Mouse (Mus musculus): Measurements from ENCODE around the gene Zmat5. TPM values are rescaled to one million over a fixed set of nuclear protein-coding genes. Genes with fewer than 3 reads are reported as not detected.

The Zmat5 gene
- polyA plus RNA-seq, 1 experiment from 2014 or later: 65.3 TPM

- Histone ChIP-seq H3K9me3 (no peaks in the 10 kb centered on the region), H3K9ac (no peak overlapping the region), H3K4me3 (no peak overlapping the region), H3K27me3 (peaks cover 21% of the 10 kb centered on the region), H3K4me2 (replicated peaks) (no peak overlapping the region), H3K36me3 (peaks cover 3% of the 10 kb centered on the region; the same call in 1 of the 2 replicates), H3K27ac (no peak overlapping the region), H3K4me1 (no peaks in the 10 kb centered on the region)
- no peak for ATAC-seq (ENCODE audit: insufficient number of reproducible peaks, insufficient read depth, low FRiP score, low TSS enrichment)
- WGBS: 18% methylated on average over 6 of the region's 6 CpGs
Measured at GRCm38 (mm10) chr11:4761991-4762390, 57.5 kb downstream of the Zmat5 start.

- no peak overlapping the region for H3K9ac ChIP-seq
- no peak overlapping the region for H3K27ac ChIP-seq
- no peak overlapping the region for H3K4me3 ChIP-seq
- H3K36me3 ChIP-seq: peaks cover 8% of the 10 kb centered on the region; the same call in 1 of the 2 replicates
- WGBS: 8% methylated on average over 2 of the region's 2 CpGs
- H3K4me1 ChIP-seq: no peaks in the 10 kb centered on the region
- H3K27me3 ChIP-seq: peaks cover 21% of the 10 kb centered on the region
- H3K4me2 ChIP-seq (replicated peaks): no peak overlapping the region
- no peaks in the 10 kb centered on the region for H3K9me3 ChIP-seq
- ATAC-seq (ENCODE audit: insufficient number of reproducible peaks, insufficient read depth, low FRiP score, low TSS enrichment): no peak
Measured at GRCm38 (mm10) chr11:4762511-4762910, 58.0 kb downstream of the Zmat5 start.

DNA sequence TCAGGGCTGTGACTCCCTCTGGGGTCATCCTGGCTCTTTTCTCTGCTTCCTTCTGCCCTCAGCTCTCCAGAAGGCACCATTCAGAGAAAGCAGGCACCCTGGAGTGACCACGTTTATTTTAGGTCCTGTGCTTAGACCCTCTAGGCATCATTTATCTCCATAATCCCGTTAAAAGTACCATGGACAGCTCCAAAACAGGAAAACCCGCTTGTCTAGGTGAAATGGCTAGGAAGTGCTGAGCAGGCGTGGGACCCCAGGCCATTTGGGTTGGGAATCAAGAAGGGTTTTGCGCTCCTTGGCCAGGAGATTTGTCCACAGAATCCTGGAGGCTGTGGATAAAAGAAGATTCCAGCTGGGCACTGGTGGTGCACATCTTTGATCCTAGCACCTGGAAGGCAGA lies 59.2 kb downstream of the Zmat5 start:
- no peak overlapping the region for H3K4me2 ChIP-seq (replicated peaks)
- H3K9me3 ChIP-seq: no peaks in the 10 kb centered on the region
- WGBS: 15% methylated on average over 5 of the region's 5 CpGs
- H3K27me3 ChIP-seq: peaks cover 21% of the 10 kb centered on the region
- no peak overlapping the region for H3K27ac ChIP-seq
- H3K36me3 ChIP-seq: peaks cover 14% of the 10 kb centered on the region
- ATAC-seq (ENCODE audit: insufficient number of reproducible peaks, insufficient read depth, low FRiP score, low TSS enrichment): no peak
- no peak overlapping the region for H3K9ac ChIP-seq
- H3K4me1 ChIP-seq: no peaks in the 10 kb centered on the region
- H3K4me3 ChIP-seq: no peak overlapping the region

GRCm38 (mm10) chr11:4764476-4764875 lies 60.0 kb downstream of the Zmat5 start:
- H3K4me1 ChIP-seq: no peaks in the 10 kb centered on the region
- peaks cover 21% of the 10 kb centered on the region for H3K36me3 ChIP-seq
- H3K27ac ChIP-seq: no peak overlapping the region
- 67% methylated on average over 5 of the region's 5 CpGs for WGBS
- no peak for ATAC-seq (ENCODE audit: insufficient number of reproducible peaks, insufficient read depth, low FRiP score, low TSS enrichment)
- H3K9me3 ChIP-seq: no peaks in the 10 kb centered on the region
- H3K4me2 ChIP-seq (replicated peaks): no peak overlapping the region
- peaks cover 21% of the 10 kb centered on the region for H3K27me3 ChIP-seq
- no peak overlapping the region for H3K4me3 ChIP-seq
- H3K9ac ChIP-seq: no peak overlapping the region

DNA sequence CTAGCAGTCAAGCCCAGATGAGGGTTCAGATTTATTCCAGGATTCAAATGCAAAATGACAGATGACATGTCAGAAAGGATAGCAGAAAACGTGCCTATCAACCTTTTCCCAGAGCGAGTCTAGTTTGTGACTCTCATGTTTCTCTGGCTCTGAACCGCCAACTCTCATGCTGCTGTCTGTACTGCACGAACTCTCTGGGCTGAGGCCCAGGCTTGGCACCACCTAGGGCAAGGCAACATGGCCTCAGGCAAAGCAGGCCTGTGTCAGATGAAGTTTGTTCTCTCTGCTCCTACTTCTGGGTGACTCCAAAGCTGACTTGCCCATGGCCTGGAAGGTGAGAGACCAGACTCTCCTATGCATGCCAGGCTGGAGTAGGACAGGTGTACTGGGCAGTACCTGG lies 63.9 kb downstream of the Zmat5 start:
- peaks cover 38% of the 10 kb centered on the region for H3K36me3 ChIP-seq
- H3K27ac ChIP-seq: no peak overlapping the region
- no peaks in the 10 kb centered on the region for H3K27me3 ChIP-seq
- ATAC-seq (ENCODE audit: insufficient number of reproducible peaks, insufficient read depth, low FRiP score, low TSS enrichment): no peak
- whole genome bisulfite sequencing: 81% methylated on average over 4 of the region's 4 CpGs
- H3K4me2 ChIP-seq (replicated peaks): no peak overlapping the region
- no peak overlapping the region for H3K9ac ChIP-seq
- H3K4me1 ChIP-seq: no peaks in the 10 kb centered on the region
- no peaks in the 10 kb centered on the region for H3K9me3 ChIP-seq
- H3K4me3 ChIP-seq: no peak overlapping the region

GRCm38 (mm10) chr11:4769293-4769692 lies 64.8 kb downstream of the Zmat5 start:
- H3K4me1 ChIP-seq: no peaks in the 10 kb centered on the region
- H3K9ac ChIP-seq: no peak overlapping the region
- H3K9me3 ChIP-seq: no peaks in the 10 kb centered on the region
- no peak overlapping the region for H3K4me3 ChIP-seq
- H3K4me2 ChIP-seq (replicated peaks): no peak overlapping the region
- no peak for ATAC-seq (ENCODE audit: insufficient number of reproducible peaks, insufficient read depth, low FRiP score, low TSS enrichment)
- no peak overlapping the region for H3K27ac ChIP-seq
- WGBS: 68% methylated on average over 7 of the region's 7 CpGs
- H3K36me3 ChIP-seq: peaks cover 38% of the 10 kb centered on the region
- H3K27me3 ChIP-seq: no peaks in the 10 kb centered on the region

- H3K9me3 ChIP-seq: no peaks in the 10 kb centered on the region
- no peak overlapping the region for H3K9ac ChIP-seq
- H3K27ac ChIP-seq: no peak overlapping the region
- no peaks in the 10 kb centered on the region for H3K27me3 ChIP-seq
- ATAC-seq (ENCODE audit: insufficient number of reproducible peaks, insufficient read depth, low FRiP score, low TSS enrichment): no peak
- H3K4me1 ChIP-seq: no peaks in the 10 kb centered on the region
- no peak overlapping the region for H3K4me2 ChIP-seq (replicated peaks)
- no peak overlapping the region for H3K4me3 ChIP-seq
- peaks cover 38% of the 10 kb centered on the region for H3K36me3 ChIP-seq
- 93% methylated on average over 6 of the region's 6 CpGs for WGBS
Measured at GRCm38 (mm10) chr11:4769881-4770280, 65.4 kb downstream of the Zmat5 start.

DNA sequence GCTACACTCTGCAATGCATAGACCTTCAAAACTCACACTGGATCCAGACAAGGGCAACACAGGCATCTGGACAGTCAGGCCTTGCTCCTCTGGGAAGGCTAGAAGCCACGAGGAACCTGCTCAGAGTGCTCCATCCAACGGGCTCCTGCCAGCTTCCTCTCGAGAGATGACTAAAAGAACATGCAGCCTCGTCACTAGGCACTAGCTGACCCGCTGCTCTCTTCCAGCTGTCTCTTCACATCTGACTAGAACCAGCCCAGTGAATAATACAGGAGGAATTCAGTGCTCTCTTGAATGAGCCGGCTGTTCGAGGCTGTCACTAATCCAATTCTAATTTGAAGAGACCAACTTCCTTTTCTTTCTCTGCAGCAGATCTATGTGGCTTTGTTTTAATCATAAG lies 67.3 kb downstream of the Zmat5 start:
- Histone ChIP-seq H3K9me3 (no peaks in the 10 kb centered on the region), H3K4me1 (no peaks in the 10 kb centered on the region), H3K27me3 (no peaks in the 10 kb centered on the region), H3K27ac (no peak overlapping the region), H3K9ac (no peak overlapping the region), H3K4me2 (replicated peaks) (no peak overlapping the region), H3K4me3 (no peak overlapping the region), H3K36me3 (peaks cover 41% of the 10 kb centered on the region)
- ATAC-seq (ENCODE audit: insufficient number of reproducible peaks, insufficient read depth, low FRiP score, low TSS enrichment): no peak
- WGBS: 63% methylated on average over 7 of the region's 7 CpGs

- H3K9ac ChIP-seq: no peak overlapping the region
- H3K27ac ChIP-seq: no peak overlapping the region
- WGBS: 26% methylated on average over 3 of the region's 3 CpGs
- no peak overlapping the region for H3K4me2 ChIP-seq (replicated peaks)
- H3K4me1 ChIP-seq: no peaks in the 10 kb centered on the region
- no peaks in the 10 kb centered on the region for H3K9me3 ChIP-seq
- no peaks in the 10 kb centered on the region for H3K27me3 ChIP-seq
- no peak overlapping the region for H3K4me3 ChIP-seq
- H3K36me3 ChIP-seq: peaks cover 40% of the 10 kb centered on the region
- no peak for ATAC-seq (ENCODE audit: insufficient number of reproducible peaks, insufficient read depth, low FRiP score, low TSS enrichment)
Measured at GRCm38 (mm10) chr11:4772925-4773324, 68.4 kb downstream of the Zmat5 start.

- no peak overlapping the region for H3K4me3 ChIP-seq
- no peaks in the 10 kb centered on the region for H3K4me1 ChIP-seq
- H3K27ac ChIP-seq: no peak overlapping the region
- WGBS: 76% methylated on average over 3 of the region's 3 CpGs
- H3K4me2 ChIP-seq (replicated peaks): no peak overlapping the region
- ATAC-seq (ENCODE audit: insufficient number of reproducible peaks, insufficient read depth, low FRiP score, low TSS enrichment): no peak
- no peak overlapping the region for H3K9ac ChIP-seq
- no peaks in the 10 kb centered on the region for H3K9me3 ChIP-seq
- no peaks in the 10 kb centered on the region for H3K27me3 ChIP-seq
- H3K36me3 ChIP-seq: peaks cover 80% of the 10 kb centered on the region
Measured at GRCm38 (mm10) chr11:4780927-4781326, 76.4 kb downstream of the Zmat5 start.

DNA sequence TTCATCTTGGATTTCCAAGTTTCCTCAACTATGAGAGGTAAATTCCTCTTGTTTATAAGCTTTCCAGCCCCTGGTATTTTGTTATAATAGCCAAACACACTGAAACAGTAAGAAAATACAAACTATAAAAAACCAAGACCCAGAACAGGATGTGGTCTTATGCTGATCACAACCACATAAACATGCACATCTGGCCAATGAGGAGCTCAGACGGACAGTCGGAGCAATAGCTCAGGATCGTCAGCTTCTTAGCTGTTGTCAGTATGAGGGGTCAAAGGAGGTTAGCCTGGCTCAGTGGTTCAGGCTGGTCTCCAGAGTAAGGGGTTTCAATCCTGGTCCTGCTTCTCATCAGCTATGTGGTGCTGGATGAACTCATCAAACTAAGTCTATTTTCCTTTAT lies 78.6 kb downstream of the Zmat5 start:
- no peak for ATAC-seq (ENCODE audit: insufficient number of reproducible peaks, insufficient read depth, low FRiP score, low TSS enrichment)
- 82% methylated on average over 3 of the region's 3 CpGs for WGBS
- Histone ChIP-seq H3K9me3 (no peaks in the 10 kb centered on the region), H3K9ac (no peak overlapping the region), H3K27me3 (no peaks in the 10 kb centered on the region), H3K4me2 (replicated peaks) (no peak overlapping the region), H3K4me1 (no peaks in the 10 kb centered on the region), H3K4me3 (no peak overlapping the region), H3K27ac (no peak overlapping the region), H3K36me3 (peaks cover 88% of the 10 kb centered on the region)

DNA sequence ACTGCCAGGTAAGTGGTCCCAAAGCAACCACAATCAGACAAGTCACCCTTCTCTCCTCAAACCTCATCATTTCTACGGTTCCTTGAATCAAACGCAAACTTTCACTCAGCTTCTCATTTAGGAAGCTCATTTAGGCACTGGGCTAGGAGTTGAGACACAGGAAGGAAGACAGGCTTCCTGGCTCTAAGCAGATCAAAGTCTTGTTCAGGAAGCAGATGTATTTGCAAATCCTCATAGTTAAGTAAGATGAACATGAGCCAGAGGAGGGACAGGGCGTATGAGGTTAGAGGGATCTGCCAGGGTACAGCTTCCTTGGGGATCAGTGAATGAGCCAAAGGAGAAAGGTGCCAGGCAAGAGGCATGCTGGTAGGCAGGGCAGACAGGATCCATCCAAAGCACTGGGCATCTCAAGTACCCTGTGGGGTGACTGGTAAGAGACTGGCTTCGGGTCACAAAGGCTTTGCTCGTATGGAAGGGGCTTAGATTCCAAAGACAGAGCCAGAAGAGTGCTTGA lies 80.2 kb downstream of the Zmat5 start:
- Histone ChIP-seq H3K27ac (no peak overlapping the region), H3K9ac (no peak overlapping the region), H3K36me3 (peaks cover 92% of the 10 kb centered on the region), H3K27me3 (no peaks in the 10 kb centered on the region), H3K4me3 (no peak overlapping the region), H3K4me1 (no peaks in the 10 kb centered on the region), H3K4me2 (replicated peaks) (no peak overlapping the region), H3K9me3 (no peaks in the 10 kb centered on the region)
- ATAC-seq (ENCODE audit: insufficient number of reproducible peaks, insufficient read depth, low FRiP score, low TSS enrichment): no peak
- WGBS: 84% methylated on average over 5 of the region's 5 CpGs
